Mouse (Mus musculus) adrenal gland, adult 2 months (tissue): ENCODE measurements at regions not wholly inside any gene's neighbourhood (a gene's known extent, or its start where the extent isn't known, plus 50 kb on each side); places are given as distances from the start of the nearest gene placed in this dataset.

Experiments
- DNase-seq: peaks from one replicate; pipeline ENCODE4 v3.0.0; 2021

GRCm38 (mm10) chrX:103904038-103904696, 76.9 kb downstream of the Rlim start:
- DNase-seq, result no peak

GRCm38 (mm10) chrX:103879329-103879935, 57.6 kb upstream of the Slc16a2 start:
- peak; percentile 10 for DNase-seq
